Mouse (Mus musculus) thymus, postnatal 14 days (tissue): ENCODE data around the gene Nkain2.
"Not testable (repeated sequence)": the region's sequence is repeated elsewhere in the genome, so short reads cannot be mapped to it uniquely, and the experiment has no call there.

Experiments used
- DNase-seq: peaks from one replicate; pipeline ENCODE4 v3.0.0; 2021

Nkain2 gene

DNA sequence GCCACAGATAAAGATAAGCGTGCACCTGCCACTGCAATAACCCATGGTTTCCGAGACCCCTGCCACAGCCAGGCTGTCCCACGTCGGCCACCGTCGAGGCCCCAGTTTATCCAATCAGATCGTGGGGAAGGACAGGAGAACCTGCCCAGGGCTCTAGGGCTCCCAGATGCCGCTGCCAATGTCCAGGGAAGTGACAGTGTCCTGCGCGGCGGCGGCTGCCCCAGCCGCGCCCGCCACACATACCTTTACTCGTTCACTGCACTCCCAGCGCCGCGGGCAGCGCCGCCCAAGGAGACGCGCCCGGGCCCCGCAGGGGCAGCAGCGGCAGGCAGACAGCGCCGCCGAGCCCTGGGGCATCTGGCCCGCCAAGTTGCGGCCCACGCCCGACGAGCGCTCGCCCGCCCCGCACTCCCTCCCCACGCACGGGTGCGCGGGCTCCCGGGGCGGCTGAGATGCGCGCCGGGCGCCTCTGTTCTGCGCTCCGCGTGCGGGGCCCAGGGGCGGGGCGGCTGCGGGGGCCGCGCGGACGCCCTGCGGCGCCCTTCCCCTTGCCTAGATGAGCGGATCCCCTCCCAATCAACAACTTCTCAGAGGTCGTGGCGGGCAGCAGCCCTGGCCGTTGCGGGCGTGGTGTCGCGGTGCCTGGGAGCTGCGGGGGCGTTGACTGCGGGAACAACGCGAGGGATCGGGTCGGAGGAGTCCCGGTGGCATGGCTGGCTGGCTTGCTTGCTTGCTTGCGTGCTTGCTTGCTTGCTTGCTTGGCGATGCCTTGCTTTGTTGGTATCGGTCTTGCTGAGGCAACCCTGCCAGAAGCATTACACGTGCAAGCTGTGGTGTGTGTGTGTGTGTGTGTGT lies at the start of gene Nkain2:
Gene Nkain2 (minus strand): TSS at position 811 of the 855 bp plus-strand sequence.
- no peak for DNase-seq

DNA sequence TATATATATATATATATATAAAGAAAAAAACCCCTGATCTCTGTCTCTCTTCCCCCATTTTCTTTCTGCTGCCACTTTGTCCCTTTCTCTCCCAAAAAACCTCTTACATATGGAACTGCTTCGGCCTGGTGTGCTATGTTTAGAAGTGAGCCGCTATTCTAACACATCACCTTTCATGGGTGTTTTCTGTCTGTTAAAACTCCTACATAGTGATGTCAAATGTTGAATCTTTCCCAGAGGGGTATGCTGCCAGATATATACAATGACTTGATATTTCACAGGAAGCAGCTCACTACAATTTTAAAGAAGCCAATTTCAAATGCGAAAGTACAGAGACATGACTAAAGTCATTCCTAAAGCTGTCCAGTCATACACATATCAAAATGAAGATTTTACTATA lies 49.6 kb upstream of the Nkain2 start:
- no peak for DNase-seq

DNA sequence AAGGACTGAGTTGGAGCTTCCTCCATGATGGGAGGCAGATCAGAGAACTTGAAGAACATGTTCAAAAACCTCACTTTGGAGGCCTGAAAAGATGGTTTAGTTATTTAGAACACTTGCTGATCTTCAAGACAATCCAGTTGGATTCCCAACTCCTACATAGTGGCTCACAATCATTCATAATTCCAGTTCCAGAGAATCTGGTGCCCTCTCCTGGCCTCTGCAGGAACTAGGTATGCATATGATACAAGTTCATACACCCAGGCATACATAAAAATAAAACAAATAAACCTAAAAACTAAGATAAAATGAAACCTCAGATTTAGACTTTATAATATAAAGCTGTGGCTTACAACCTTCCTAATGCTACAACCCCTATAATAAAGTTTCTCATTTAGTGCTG lies 4.8 kb upstream of the Nkain2 start:
- no peak for DNase-seq

DNA sequence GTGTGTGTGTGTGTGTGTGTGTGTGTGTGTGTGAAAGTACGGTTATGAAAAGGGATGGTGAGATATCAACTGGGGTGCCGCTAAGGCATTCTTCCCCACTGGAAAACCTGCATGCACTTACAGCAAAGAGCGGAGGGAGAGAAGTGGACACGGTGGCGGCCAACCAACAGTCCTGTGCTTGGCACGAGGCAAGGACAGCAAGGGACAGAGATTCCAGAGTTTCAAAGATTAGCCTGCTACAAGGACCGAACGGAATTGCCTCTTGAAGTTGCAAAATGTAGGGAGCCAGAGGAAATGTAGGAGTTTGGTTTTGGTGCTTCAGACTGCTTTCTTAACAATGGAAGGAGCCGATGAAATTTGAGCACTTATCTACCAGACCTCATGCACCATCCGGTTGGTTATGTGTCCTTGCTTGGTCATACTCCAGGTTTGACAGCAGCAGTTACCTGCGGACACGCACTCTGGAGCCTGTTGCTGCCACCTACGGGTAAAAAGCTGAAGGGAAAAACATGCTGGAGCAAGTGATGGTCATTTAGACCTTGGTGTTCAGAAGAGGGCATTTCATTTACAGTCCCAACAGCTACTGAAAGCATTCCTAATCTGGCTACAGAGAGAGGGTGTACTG lies 357 bp upstream of the Nkain2 start:
- DNase-seq: no peak

DNA sequence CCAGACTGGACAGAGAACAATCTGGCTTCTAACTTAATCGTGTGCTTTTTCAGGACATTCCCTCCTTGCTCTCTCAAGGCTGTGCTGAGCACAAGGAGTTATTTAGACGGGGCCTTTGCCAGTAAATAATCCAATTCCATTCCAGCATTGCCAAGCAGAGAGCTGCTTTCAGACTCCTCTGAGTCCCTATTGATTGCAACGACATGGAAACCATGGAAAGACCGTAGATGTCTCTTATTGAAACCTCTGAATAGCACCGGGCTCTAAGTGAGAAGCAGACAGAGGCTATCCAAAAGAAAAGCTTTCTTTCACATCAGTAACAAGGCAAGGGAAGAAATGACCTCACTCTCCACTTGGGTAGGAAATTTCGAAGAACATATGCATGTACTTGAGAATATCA lies 8.3 kb downstream of the Nkain2 start:
- DNase-seq: no peak

DNA sequence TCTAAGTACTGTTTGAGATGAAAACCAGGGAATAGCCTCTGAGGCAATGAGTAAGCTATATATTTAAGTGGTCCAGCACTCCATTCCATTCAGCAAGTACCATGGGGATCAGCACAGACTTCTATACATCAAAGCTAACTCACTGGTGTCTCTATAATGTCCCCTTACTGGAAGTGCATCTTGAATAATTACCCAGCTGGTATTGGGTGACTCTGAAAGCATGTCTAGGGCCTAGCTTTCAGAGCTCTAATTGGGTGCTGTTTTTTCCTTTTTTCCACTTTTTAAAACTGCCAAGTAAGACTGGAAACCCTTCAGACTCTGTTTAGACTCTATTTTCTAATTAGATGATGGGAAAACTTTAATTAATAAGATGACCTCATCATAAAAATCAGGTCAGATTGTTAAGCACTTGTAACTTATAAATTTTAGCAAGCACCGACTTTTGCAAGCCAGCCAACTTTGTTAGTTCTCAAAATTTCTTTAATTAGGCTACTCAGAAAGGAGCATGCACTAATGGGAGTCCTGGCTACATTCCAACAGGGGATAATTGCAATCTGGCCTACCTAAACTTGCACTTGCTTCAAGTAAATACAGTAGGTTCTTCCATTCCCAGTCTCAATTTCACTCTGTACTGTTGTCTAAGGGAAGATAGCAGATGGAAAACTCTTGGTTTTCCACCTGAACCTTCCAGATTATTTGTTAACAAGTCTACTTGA lies 19.4 kb downstream of the Nkain2 start:
- DNase-seq: no peak

DNA sequence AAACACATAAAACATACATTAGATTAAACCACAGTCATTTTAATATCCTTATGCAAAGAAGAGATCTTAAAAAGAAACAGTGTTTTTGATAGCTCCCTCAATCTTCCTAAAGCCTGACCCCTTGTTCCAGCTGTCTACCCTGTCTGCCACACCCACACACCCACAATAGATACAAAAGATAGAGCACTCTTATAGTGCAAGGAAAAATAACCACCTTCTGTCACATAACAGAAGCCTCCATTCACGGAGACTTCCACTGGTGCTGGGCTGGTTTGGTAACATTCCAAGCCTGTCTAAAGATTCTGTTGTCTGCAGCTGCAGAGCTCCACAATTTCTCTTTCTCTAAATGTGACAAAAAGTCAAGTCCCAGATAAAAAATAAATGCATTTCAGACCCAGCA lies 20.7 kb downstream of the Nkain2 start:
- DNase-seq: no peak

DNA sequence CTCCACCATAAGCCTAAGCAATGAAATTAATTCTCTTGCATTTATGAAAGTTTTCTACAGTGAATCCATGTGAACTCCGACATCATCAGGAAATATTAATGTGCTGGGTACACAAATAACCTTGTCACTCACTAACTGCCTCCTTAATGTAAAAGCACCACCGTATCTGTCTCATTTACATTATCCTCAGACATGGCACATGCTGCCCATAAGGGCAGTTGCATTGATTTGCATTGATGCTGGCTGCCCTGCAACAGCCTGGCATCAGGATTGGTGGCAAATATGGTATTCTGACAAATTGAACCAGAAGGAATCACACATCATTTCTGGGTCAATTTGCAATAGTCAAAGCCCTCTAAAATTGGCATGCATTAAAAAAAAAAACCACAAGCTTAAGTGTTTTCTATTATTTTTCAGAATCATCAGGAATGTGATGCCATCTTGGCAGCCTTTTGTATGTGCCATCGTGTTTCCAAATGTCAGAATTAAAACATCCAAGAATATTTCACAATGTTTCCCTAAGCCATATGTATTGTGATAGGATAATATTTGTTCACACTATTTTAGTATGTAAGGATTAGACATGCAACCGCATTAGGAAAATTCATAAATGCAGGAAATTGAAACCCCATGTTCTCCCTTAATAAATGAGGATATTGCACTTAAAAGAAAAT lies 74.9 kb downstream of the Nkain2 start:
- no peak for DNase-seq

DNA sequence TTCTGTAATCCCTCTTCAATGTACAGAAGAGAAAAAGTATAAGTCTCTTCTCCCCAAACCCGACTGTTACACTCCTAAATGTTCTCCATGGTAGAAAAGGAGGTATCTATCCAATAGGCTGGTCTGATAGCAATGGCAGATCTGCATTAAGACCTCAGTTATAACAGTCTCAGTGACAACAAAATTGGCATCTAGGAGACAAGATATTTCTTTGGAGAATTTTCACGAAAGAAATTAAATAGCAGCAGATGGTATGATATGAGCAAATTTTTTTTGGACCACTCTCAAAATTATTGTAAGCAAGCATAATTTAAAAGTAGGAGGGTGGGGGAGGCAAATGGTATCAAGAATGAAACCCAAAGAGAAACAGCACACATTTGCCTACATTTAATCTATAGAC lies 94.0 kb downstream of the Nkain2 start:
- DNase-seq: no peak

DNA sequence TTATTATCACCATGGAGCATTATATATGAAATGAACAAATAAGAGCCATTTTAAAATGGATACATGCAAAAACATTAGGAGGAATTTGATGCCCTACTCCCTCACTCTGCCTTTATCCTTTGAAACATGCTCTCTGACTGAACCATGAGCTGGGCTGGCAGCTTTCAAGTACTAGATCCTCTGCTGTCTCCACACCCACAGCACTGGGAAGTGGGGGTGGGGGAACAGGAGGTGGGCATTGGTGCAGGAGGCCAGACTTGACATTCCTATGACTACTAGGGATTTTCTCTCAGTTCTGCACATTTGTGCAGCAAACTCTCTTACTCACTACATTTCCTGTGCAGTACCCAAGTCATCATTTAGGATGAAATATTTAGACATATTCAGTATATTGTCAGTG lies 99.7 kb downstream of the Nkain2 start:
- DNase-seq: no peak

DNA sequence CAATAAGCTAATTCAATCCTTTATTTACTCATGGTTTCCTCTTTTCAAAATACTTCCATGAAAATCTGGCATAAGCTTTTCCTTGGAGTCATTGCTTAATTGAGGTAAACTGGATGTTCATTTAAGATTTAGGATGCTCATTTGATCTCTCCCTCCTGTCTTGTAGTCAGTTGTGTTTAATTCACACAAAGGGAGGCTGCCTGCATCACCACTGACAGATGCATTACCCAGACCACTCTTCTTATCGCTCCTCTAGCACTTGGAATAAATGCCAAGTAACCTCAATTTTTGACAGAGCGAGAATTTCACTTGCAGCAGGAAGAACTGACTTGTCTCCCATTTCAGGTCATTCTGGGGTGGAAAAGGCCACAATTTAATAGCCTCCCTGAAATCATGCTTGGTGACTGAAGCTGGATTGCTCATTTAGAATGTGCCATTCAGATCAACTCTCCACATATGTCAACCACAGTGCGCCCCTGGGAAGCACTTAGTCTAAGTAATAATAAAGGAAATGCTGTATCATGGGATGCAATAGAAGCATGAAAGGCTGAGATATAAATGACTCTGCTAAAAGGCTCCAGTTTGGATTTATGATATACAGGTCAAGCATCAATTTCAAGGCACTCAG lies 107.4 kb downstream of the Nkain2 start:
- DNase-seq: no peak

DNA sequence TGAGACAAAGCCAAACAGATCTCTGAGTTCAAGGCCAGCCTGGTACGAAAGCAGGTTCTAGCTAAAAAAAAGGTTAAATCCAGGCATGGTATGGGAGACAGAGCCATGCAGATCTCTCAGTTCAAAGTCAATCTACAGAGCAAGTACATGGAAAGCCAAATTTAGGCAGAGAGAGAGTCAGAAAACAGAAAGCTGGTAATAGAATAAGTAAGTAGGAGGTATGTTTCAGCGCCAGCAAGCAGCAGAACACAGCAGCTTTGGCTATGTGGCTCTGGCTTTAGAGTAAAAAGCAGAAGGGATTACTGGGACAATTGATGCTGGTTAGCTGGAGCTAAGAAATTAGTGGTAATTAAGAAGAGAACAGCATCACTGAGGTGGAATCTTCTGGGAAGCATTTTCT lies 151.3 kb downstream of the Nkain2 start:
- DNase-seq: no peak

DNA sequence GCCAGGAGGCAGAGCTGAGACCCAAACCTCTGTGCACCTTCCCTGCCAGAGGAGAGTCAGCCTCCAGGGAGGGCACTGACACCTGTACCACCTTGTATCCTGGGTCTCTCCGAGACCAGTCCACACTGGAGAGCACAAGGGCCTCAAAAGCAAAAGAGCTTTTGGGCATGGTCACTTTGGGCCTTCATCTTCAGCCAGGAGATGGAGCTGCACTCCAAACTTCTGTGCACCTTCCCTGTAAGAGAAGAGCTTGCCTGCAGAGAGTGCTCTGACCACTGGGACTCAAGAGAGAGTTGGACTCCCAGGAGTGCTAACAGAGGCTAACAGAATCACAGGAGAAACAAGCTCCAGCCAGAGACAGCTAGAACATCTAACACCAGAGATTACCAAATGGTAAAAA lies 183.7 kb downstream of the Nkain2 start:
- DNase-seq: not testable (repeated sequence)

DNA sequence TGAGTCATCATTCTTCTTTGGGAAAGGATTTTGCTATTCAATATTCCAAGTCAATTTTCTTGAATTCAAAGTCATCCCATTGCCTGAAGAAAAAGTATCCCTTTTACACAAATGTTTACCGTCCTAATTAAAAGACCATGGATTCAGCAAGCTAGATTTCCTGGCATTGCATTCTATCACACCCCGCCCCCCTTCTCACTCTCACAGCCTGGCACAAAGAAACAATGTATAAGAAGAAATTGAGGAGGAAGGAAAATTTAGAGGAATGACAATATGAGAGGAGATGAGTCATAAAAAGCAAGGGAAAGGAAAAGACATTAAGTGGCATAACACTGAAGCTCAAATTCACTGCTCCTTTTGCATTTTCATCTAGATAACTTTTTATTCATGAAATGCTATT lies 193.6 kb downstream of the Nkain2 start:
- no peak for DNase-seq

DNA sequence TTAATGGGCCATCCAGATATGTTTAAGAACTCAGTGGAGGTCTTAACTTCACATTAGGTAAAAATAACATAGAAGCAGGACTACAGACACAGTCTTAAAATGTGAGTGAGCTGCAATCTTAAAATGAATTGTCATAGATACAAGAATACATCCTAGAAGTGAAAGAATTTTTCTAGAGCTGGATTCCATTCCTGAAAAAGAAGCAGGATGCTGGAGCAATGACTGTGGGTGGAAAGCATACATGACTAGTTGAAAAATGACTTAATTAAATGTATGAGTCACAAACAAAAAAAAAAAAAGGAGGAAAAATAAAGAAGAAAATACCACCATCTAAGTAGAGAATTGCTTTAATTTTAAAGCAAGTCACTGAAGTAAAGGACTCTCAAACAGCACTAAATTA lies 205.7 kb downstream of the Nkain2 start:
- no peak for DNase-seq

DNA sequence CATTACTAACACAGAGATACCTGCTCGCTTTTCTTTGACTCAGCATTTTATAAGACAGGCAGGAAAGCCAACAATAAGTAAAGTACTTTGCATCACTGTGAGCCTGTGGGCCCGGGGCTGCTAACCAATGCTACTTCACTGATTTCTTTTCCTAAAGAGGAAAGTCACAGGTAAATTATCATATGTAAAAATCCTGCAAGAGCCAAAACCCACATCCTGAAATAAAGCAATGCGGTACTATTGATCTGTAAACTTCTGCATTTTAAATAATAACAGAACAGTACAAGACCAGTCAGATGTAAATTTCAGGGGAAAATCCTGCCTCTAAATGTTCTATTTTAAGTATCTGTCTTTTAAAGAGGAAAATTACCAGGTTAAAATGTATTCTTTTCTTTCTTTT lies 250.0 kb downstream of the Nkain2 start:
- no peak for DNase-seq

DNA sequence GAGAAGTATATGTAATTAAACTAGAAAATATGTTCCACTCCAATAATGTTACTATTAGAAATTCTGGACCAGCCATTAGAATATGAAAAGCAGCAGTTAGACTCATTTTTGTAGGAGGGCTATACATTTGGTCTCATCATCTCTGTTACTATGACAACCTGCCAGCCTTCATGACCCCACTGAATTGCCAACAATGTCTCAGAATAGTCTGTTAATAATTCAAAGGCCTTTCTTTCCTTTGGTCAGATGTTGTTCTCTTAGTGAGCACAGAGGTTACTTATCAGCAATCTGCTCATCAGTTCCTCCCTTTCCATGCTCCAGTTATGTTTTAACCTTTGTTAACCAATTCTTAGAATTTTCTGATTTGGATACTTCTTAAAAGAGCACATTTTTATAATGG lies 251.1 kb downstream of the Nkain2 start:
- no peak for DNase-seq

DNA sequence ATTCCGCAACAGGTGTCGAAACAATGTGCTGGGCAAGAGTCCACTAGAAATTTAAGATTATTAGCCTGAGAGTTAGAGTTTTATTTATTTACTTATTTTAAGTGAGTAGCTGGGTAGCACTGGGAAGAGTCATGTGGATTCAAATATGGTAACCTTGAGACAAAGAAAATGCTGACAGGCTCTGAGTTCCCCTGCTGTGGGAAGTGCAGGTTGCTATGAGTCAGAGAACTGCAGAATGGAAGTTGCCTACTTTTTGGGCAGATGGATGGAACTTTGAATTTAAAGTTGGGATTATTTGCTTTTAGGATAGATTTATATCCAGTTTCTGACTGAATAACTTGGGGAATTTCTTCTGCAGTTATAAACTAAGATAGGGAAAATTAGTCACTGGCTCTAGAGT lies 259.2 kb downstream of the Nkain2 start:
- no peak for DNase-seq

DNA sequence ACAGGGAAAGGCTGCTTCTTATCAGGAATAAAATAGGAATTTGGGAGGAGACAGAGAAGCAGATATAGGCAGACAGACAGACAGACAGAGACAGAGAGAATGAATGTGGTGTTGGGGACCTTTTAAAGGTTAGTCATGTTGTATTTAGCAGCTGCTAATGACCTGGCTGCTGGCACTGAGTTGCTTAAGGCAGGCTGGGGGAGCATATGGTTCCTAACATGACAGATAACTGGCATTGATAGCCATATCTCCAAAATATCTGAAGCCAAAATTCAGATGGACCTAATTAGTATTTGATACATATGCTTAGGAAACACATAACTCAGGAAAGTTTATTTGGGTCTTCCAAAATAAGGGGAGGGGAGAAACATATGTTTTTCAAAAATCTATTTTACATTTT lies 285.8 kb downstream of the Nkain2 start:
- no peak for DNase-seq

DNA sequence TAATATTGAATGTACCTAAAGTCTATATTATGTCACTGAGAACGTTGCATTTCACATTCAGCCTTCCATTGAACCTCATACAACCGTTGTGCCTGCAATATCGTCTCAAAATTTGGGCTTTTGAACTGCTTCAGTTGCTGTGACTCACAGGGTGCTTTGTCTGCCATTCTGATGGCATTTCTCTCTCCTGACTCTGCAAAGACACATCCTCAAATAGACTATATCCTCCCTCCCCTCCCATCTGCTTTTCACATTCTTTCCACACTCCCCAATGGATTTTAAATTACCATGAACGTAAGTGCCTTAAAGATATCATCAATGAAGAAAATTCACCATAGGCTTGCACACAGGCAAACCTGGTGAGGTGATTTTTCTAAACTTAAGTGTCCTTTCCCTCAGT lies 287.5 kb downstream of the Nkain2 start:
- no peak for DNase-seq

DNA sequence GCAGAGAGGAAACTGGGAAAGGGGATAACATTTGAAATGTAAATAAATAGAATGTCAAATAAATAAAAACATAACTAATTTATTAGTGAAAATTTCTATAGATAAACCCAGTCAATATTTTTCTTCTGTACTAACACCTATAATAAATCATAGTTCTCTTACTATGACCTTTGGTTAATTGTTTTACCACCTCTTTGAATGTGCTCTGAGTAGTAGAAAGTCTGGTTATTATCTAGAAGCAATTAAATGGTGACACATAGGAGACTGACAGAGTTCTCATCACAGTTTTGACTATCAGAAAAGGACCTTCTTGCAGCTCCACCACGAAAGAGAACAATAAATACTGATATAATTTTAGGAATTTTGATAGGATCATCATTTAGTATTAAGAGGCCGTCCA lies 295.3 kb downstream of the Nkain2 start:
- no peak for DNase-seq

DNA sequence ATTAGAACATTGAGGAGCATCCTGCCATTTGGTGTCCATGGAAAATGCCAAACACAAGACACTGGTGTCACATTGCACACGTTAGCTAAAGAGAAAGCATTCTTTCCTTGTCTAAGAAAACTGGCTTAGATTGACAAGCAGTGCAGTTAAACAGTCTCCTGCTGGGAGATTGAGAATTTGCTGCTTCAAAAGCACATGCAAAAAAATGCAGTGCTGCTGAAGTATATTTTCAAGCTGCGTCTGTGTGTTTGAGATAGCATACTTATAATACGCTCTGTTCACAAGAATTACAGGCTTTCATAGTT lies 313.0 kb downstream of the Nkain2 start:
- no peak for DNase-seq

DNA sequence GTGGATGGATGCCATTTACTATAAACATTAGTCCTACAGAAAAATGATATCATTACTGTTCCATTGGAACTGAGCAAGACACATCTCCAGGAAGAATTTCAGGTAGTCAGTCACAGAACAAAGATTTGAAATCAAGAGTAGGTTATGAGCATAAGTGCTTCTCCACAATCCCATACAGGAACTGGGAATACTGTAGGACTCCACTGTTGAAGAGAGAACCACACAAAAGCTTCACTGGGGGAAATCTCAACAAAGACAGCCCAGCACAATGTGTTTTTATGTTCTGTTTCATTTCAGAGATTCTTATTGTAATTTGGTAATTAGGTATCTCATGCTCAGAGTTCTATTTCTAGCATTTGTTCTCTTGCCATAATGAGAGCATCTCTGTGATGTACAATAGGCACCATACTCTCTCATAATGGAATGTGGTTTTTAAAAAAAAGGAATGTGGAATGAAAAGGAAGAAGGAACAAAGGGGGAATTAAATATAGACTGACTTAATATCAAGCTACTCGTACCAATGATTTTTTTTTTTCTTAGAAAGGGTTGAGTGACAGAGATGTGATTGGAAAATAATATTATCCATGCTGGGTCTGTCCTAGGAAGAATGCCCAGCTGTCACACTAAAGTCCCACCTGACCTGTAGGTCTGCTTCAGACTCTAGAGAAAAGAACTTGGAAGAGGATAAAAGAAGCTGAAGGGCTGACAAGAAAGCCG lies 313.5 kb downstream of the Nkain2 start:
- no peak for DNase-seq
